Mouse (Mus musculus) kidney, adult 2 months (tissue): ENCODE results near the gene Bcl9.

Experiments used
- CTCF ChIP-seq: fragments of 200-500 bp; conservative IDR thresholded peaks from 2 replicates; pipeline ENCODE4 v1.5.1; 2011; ENCODE audit warnings: low read depth, mild to moderate bottlenecking, control low read depth, low read length, moderate library complexity, mixed read lengths; ENCODE audit not compliant: insufficient read depth, insufficient read length
- POLR2A ChIP-seq: fragments of 200-500 bp; IDR thresholded peaks from one replicate; pipeline ENCODE4 v1.6.1; 2011; ENCODE audit warnings: low read depth, low read length, control low read depth

- TF ChIP-seq CTCF (no peak), POLR2A (no peak)
These were observed 38.6 kb upstream of the Bcl9 start for GRCm38 (mm10) chr3:97336331-97336730.
